Mouse (Mus musculus): ENCODE measurements at regions not wholly inside any gene's neighbourhood (a gene's known extent, or its start where the extent isn't known, plus 50 kb on each side); places are given as distances from the start of the nearest gene placed in this dataset.
"Not testable (repeated sequence)": the region's sequence is repeated elsewhere in the genome, so short reads cannot be mapped to it uniquely, and the experiment has no call there.

DNA sequence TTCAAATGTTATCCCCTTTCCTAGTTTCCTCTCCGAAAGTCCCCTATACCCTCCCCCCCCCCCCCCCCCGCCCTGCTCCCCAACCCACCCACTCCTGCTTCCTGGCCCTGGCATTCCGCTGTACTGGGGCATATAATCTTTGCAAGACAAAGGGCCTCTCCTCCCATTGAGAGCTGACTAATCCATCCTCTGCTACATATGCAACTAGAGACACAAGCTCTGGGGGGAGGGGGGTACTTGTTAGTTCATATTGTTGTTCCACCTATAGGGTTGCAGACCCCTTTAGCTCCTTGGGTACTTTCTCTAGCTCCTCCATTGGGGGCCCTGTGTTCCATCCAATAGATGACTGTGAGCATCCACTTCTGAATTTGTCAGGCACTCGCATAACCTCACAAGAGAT is 63.9 kb upstream of the Tnfrsf8 start:
- not testable (repeated sequence) for H3K27me3 ChIP-seq; H3K4me3 ChIP-seq; H3K9me3 ChIP-seq; H3K4me1 ChIP-seq; H3K4me2 ChIP-seq (replicated peaks); H3K36me3 ChIP-seq; H3K27ac ChIP-seq (replicated peaks); H3K9ac ChIP-seq (replicated peaks); ATAC-seq (ENCODE audit: low FRiP score, low read depth)
- 81% methylated on average over 3 of the region's 4 CpGs for whole genome bisulfite sequencing

DNA sequence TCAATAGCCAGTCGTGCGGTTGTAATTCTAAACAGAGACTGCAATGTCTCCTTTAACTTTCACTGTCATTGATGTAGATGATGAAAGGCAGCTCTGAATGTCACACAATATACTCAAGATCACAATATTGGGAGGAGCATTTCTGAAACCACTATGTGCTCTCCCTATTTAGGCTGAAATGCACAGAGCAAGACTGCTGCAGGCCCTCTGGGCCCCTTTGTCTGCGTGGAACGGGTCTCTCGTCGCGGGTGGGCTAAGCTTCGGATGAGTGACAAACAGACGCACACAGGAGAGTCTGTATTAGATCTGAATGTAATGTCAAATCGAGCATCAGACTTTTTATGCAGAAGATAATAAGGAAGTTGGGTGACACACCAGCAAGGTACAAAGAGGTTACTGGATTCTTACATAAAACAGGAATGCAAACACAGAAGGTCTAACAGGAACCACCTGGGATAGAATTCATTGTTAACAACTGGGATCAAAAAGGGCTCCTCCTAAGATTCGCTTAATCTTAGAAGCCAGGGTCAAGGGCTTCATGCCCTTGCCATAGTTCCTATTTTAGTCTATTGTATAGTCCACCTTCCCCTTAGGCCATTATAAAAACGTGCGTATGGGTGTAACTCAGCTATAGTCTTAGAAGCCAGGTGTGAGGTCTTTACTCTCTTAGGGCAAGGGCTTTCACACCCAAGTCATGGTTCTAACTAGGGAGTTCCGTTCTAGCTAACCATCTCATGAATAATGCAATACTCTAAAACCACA is 62.5 kb upstream of the Tnfrsf8 start:
- not testable (repeated sequence) for H3K9me3 ChIP-seq; H3K4me3 ChIP-seq; ATAC-seq (ENCODE audit: low FRiP score, low read depth); H3K4me1 ChIP-seq; H3K9ac ChIP-seq (replicated peaks); H3K27me3 ChIP-seq; H3K4me2 ChIP-seq (replicated peaks); H3K36me3 ChIP-seq; H3K27ac ChIP-seq (replicated peaks)
- 87% methylated on average over 13 of the region's 14 CpGs for WGBS

DNA sequence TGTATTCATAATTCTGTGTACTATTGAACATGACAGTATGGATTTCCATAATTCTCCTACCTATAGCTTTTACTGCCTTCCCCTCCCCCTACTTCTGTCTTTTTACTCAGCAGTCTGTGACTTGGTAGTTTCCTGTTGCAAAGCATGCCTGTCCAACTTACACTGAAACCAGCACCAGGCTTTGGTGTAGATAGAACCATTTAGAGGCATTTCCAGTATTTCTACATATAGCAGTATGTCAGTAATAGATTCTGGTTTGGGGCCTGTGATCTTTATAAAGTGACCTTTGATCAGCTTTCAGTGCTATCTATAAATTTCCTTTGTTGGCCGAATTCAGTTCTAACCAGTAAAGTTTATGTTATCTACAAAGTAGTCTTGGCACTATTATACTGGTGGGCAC is 54.8 kb upstream of the Tnfrsf8 start:
- no peaks in the 10 kb centered on the region for H3K27me3 ChIP-seq
- H3K9me3 ChIP-seq, result peaks cover 4% of the 10 kb centered on the region; the same call in 1 of the 2 replicates
- no peak overlapping the region for H3K9ac ChIP-seq (replicated peaks)
- H3K4me2 ChIP-seq (replicated peaks), result no peak overlapping the region
- H3K36me3 ChIP-seq, result no peaks in the 10 kb centered on the region
- ATAC-seq (ENCODE audit: low FRiP score, low read depth), result no peak
- 85% methylated on average over 1 of the region's 1 CpGs for WGBS
- no peak overlapping the region for H3K27ac ChIP-seq (replicated peaks)
- H3K4me3 ChIP-seq, result no peak overlapping the region
- H3K4me1 ChIP-seq, result no peaks in the 10 kb centered on the region

DNA sequence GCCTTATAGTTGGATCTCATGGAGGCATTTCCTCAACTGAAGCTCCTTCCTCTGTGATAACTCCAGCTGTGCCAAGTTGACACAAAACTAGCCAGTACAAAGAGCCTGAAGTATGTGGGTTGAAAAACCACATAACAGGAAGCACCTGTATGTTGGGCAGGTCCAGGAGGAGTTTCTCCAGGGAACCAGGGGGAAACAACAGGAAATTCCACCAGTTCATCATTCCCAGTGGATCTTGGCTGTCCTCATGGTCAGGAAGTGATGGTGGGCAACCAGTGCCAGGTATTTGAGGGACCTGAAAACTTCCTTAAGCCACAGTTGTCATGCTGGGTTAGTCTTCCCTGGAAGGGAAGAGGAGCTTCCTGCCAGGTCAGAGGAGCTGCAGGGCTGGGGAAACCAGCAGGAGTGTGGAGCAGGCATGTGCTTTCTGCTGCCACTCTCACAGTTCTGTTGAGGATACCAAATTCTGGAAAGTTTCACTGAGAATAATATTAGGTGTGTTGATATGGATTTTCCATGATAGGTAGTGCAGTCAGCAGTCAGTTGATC is 52.4 kb upstream of the Tnfrsf8 start:
- Histone ChIP-seq H3K4me1 (no peaks in the 10 kb centered on the region), H3K4me3 (no peak overlapping the region), H3K9ac (replicated peaks) (no peak overlapping the region), H3K9me3 (no peaks in the 10 kb centered on the region), H3K36me3 (no peaks in the 10 kb centered on the region), H3K27me3 (no peaks in the 10 kb centered on the region), H3K27ac (replicated peaks) (no peak overlapping the region), H3K4me2 (replicated peaks) (no peak overlapping the region)
- ATAC-seq (ENCODE audit: low FRiP score, low read depth), result no peak

DNA sequence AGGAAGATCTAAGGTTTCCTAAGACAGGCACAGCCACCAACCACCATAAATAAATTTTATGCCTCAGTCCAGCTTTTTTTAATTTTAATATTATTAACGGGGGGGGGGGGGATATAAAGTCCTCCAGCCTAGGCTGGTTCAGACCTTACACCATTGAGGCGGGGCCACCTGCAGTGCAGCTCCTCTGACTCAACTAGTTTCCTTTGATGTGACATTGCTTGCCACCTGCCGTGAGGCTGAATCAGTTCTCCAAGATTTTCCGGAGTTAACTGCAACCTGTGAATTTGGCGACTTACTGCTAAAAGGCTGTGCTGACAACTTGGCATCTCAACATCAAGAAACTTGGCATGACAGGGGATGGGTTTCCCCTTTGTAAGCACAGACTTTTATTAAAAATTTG is 51.3 kb upstream of the Tnfrsf8 start:
- H3K9me3 ChIP-seq, result no peaks in the 10 kb centered on the region
- no peaks in the 10 kb centered on the region for H3K36me3 ChIP-seq
- no peak overlapping the region for H3K4me2 ChIP-seq (replicated peaks)
- no peak overlapping the region for H3K27ac ChIP-seq (replicated peaks)
- no peak for ATAC-seq (ENCODE audit: low FRiP score, low read depth)
- no peaks in the 10 kb centered on the region for H3K27me3 ChIP-seq
- no peaks in the 10 kb centered on the region for H3K4me1 ChIP-seq
- H3K9ac ChIP-seq (replicated peaks), result no peak overlapping the region
- WGBS, result 33% methylated on average over 5 of the region's 5 CpGs
- H3K4me3 ChIP-seq, result no peak overlapping the region

DNA sequence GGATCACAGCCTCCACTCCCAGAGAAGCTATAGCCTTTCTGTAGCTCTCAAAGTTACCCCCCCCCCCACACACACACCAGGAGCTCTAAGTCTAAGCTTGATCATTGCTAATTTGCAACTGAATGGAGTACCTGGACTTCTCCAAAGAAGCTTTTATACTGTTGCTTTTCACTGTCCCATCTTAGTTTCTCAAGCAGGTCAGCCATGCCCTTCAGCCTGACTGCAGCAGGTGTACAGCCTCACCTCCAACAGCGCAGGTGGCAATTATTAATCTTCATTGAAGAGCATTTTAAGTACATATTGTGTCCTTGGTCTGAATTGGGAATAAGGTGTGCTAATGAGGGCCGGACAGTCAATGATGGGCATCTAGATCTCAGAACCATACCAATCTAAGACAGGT is 50.8 kb upstream of the Tnfrsf8 start:
- ATAC-seq (ENCODE audit: low FRiP score, low read depth); H3K36me3 ChIP-seq; H3K27ac ChIP-seq (replicated peaks); H3K4me3 ChIP-seq; H3K4me1 ChIP-seq; H3K9me3 ChIP-seq; H3K4me2 ChIP-seq (replicated peaks); H3K27me3 ChIP-seq; H3K9ac ChIP-seq (replicated peaks): not testable (repeated sequence)
- WGBS, result 88% methylated on average over 2 of the region's 2 CpGs
